Mouse (Mus musculus): ENCODE results near the gene 1810046K07Rik. TPM values are rescaled to one million over a fixed set of nuclear protein-coding genes. Genes with fewer than 3 reads are reported as not detected.
A peak's percentile ranks its signal among the peaks of the same experiment; 100 is the strongest.

Gene 1810046K07Rik
- polyA plus RNA-seq, 2 experiments from 2014 or later, result not detected

GRCm38 (mm10) chr9:51303980-51304379 is 24.7 kb downstream of the 1810046K07Rik start:
- ATAC-seq, result no peak

- no peak for ATAC-seq
Measured at GRCm38 (mm10) chr9:51293541-51293940, 35.2 kb downstream of the 1810046K07Rik start.

GRCm38 (mm10) chr9:51292674-51293073 is 36.0 kb downstream of the 1810046K07Rik start:
- ATAC-seq, result peak; percentile 65

- no peak for ATAC-seq
Measured at GRCm38 (mm10) chr9:51290980-51291379, 37.7 kb downstream of the 1810046K07Rik start.

GRCm38 (mm10) chr9:51286079-51286478 is 42.6 kb downstream of the 1810046K07Rik start:
- no peak for ATAC-seq

GRCm38 (mm10) chr9:51278500-51279381 is 50.0 kb downstream of the 1810046K07Rik start, which contains the start of gene Colca2:
Gene Colca2 (minus strand): TSS chr9:51278569.
- ATAC-seq, result peak; percentile 63

- ATAC-seq, result no peak
Measured at GRCm38 (mm10) chr9:51277834-51278498, 50.8 kb downstream of the 1810046K07Rik start.

GRCm38 (mm10) chr9:51274678-51275077 is 54.0 kb downstream of the 1810046K07Rik start:
- no peak for ATAC-seq

- no peak for ATAC-seq
Measured at GRCm38 (mm10) chr9:51273581-51274154, 55.0 kb downstream of the 1810046K07Rik start.

GRCm38 (mm10) chr9:51272102-51272501 is 56.6 kb downstream of the 1810046K07Rik start:
- ATAC-seq, result no peak

- no peak for ATAC-seq
Measured at GRCm38 (mm10) chr9:51271073-51271472, 57.6 kb downstream of the 1810046K07Rik start.

GRCm38 (mm10) chr9:51268852-51269251 is 59.9 kb downstream of the 1810046K07Rik start:
- ATAC-seq, result no peak

- ATAC-seq, result no peak
Measured at GRCm38 (mm10) chr9:51258426-51258825, 70.3 kb downstream of the 1810046K07Rik start.

- no peak for ATAC-seq
Measured at GRCm38 (mm10) chr9:51256780-51257502, 71.8 kb downstream of the 1810046K07Rik start.

Other genes starting within 250 kb of the 1810046K07Rik start
- not detected for gene 4833427G06Rik, start 226.8 kb downstream of the 1810046K07Rik start, polyA plus RNA-seq (2017; shearing (Covaris generic))
- gene Gm32742, start 163.4 kb downstream of the 1810046K07Rik start, polyA plus RNA-seq (2017; shearing (Covaris generic)), result under 1 TPM in 1 of 2 experiments, not detected in 1; 0.13 TPM
- 1 to 10 TPM; 2.1 to 9.5 TPM for gene Pou2af1, start 115.2 kb downstream of the 1810046K07Rik start, polyA plus RNA-seq (2017; shearing (Covaris generic))
- gene Colca2, start 50.3 kb downstream of the 1810046K07Rik start, polyA plus RNA-seq (2017; shearing (Covaris generic)), result under 1 TPM in 1 of 2 experiments, not detected in 1; 0.26 TPM